Mouse (Mus musculus) ES-Bruce4 (cell line): ENCODE measurements at regions not wholly inside any gene's neighbourhood (a gene's known extent, or its start where the extent isn't known, plus 50 kb on each side); places are given as distances from the start of the nearest gene placed in this dataset.

Experiments
- H3K27ac ChIP-seq: 2 replicates; pipeline ENCODE4 v1.5.1; 2012; ENCODE audit warnings: low read length, inconsistent platforms; ENCODE audit not compliant: insufficient read depth
- H3K27me3 ChIP-seq: 2 replicates; pipeline ENCODE4 v1.6.1; 2012; ENCODE audit warnings: mild to moderate bottlenecking, low read length, inconsistent platforms; ENCODE audit not compliant: control insufficient read depth, poor library complexity, insufficient read depth, severe bottlenecking
- H3K36me3 ChIP-seq: 2 replicates; pipeline ENCODE4 v1.6.1; 2012; ENCODE audit warnings: inconsistent platforms, mild to moderate bottlenecking, low read length, moderate library complexity; ENCODE audit not compliant: control insufficient read depth, poor library complexity, insufficient read depth, severe bottlenecking
- H3K4me1 ChIP-seq: one replicate; pipeline ENCODE4 v1.8.1; 2011; ENCODE audit warnings: low read length; ENCODE audit not compliant: control insufficient read depth, insufficient read depth
- H3K4me3 ChIP-seq: 2 replicates; pipeline ENCODE4 v1.5.1; 2011; ENCODE audit warnings: low read depth, mild to moderate bottlenecking, low read length
- H3K9ac ChIP-seq: 2 replicates; pipeline ENCODE4 v1.6.1; 2012; ENCODE audit warnings: low read depth, mild to moderate bottlenecking, inconsistent platforms; ENCODE audit not compliant: poor library complexity, severe bottlenecking
- H3K9me3 ChIP-seq: replicated peaks from 2 replicates; pipeline ENCODE4 v1.6.1; 2012; ENCODE audit warnings: mild to moderate bottlenecking, low read length, inconsistent platforms; ENCODE audit not compliant: control insufficient read depth, poor library complexity, insufficient read depth, severe bottlenecking
- CTCF ChIP-seq: IDR thresholded peaks from one replicate; pipeline ENCODE4 v1.8.1; 2011; ENCODE audit warnings: low read depth, low read length
- EP300 ChIP-seq: IDR thresholded peaks from 2 replicates; pipeline ENCODE4 v1.6.1; 2011; ENCODE audit warnings: low read depth, low read length; ENCODE audit not compliant: insufficient read depth
- POLR2A ChIP-seq: IDR thresholded peaks from one replicate; pipeline ENCODE4 v1.8.1; 2011; ENCODE audit warnings: low read length; ENCODE audit not compliant: insufficient read depth

DNA sequence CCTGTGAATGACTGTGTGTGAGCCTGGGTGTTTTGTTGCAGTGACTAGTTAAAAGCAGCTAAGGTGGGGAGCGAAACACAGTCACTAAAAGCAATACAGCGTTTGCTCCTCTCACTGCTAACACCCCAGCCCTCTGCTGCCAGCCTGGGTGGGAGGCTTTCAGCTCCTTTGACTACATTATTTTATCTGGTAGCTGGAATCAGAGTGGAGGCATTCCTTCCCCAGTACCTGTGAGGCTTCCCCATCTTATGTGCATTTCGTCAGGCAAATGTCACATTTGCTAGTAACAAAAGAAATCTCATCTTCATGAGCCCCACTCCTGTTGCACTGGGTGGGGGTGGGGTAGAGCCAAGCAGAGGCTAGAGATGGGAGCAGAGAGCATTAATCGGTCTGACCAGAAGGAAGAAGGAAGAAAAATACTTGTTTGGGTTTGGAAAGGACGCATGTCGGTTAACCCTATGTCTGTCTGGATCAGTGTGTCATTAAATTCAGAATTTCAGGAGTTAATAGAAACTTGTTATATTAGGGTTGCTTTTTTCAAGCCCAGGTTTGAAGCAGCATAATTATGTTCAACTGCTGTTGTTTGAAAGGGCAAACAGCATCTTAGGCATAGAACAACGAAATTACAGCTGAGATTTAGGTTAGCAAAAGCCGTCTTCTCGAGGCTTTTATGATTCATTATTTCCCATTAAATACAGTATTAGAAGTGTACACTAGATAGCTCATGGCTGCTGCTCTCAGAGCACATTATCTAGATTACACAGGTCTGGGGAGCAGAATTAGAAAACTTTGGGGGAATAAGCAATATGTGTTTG lies 269.3 kb downstream of the Meis1 start:
- Histone ChIP-seq H3K4me3 (no peak overlapping the region), H3K4me1 (no peaks in the 10 kb centered on the region)

DNA sequence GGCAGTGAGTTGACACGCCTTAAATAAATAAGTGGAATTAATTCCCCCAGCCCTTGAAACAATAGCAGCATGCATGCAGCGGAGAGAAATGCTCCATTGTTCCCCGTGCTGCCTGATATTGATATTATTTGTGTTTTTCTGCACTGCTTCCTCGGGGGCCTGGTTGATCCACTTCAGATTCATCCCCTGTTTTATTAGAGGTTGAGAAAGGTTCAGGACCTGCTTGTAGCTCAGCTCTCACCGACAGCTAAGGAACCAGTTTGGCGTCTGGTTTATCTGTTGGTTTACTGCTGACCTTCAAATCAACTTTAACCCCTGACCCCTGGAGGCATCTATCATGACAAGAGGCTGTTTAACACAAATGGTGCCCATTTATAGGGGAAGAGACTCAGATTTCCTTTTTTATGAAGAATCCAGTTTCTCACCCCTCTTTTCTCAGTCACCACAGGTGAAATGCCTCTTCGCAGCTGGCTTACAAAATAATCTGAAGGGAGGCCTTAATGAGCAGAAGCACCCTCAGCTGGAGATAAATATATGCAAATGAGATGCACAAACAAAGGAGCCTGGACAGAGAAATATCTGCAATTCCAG lies 270.8 kb downstream of the Meis1 start:
- no peak overlapping the region for H3K27ac ChIP-seq
- H3K4me1 ChIP-seq: no peaks in the 10 kb centered on the region
- TF ChIP-seq EP300: no peak
- TF ChIP-seq POLR2A: no peak
- no peak for TF ChIP-seq CTCF
- peaks cover 2% of the 10 kb centered on the region; the same call in 1 of the 2 replicates for H3K9me3 ChIP-seq
- no peaks in the 10 kb centered on the region for H3K36me3 ChIP-seq
- H3K4me3 ChIP-seq: no peak overlapping the region
- H3K9ac ChIP-seq: no peak overlapping the region
- H3K27me3 ChIP-seq: no peaks in the 10 kb centered on the region

More for the DNA sequence above, 269.3 kb downstream of the Meis1 start:
- Histone ChIP-seq H3K27ac (no peak overlapping the region), H3K9me3 (peaks cover 2% of the 10 kb centered on the region; the same call in 1 of the 2 replicates), H3K9ac (no peak overlapping the region), H3K27me3 (no peaks in the 10 kb centered on the region), H3K36me3 (no peaks in the 10 kb centered on the region)
- TF ChIP-seq CTCF (no peak), EP300 (no peak), POLR2A (no peak)

GRCm38 (mm10) chr11:18747361-18747760 lies 271.4 kb downstream of the Meis1 start:
- Histone ChIP-seq H3K27ac (no peak overlapping the region), H3K4me1 (no peaks in the 10 kb centered on the region), H3K27me3 (no peaks in the 10 kb centered on the region)

DNA sequence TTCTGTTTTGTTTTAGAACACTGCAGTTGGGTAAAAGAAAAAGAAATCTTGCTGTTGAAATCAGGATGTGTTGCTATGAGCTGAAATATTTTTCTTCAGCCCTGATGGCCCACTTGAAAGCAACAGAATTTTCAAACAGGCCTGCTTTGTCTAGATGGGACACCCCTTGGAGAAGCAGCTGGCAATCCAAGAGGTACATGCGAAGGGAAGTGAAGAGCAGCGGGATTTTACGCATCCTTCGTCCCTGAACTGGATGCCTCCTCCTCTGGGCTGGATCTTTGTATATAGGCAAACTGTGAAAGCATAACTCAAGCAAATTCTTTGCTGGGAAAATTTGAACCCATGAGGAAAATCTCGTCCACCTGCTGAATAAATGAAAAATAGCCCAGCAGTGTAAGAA lies 272.3 kb downstream of the Meis1 start:
- Histone ChIP-seq H3K27me3 (no peaks in the 10 kb centered on the region), H3K9me3 (no peaks in the 10 kb centered on the region; the same call in 1 of the 2 replicates), H3K4me3 (no peak overlapping the region), H3K4me1 (no peaks in the 10 kb centered on the region), H3K27ac (no peak overlapping the region), H3K36me3 (no peaks in the 10 kb centered on the region), H3K9ac (no peak overlapping the region)
- TF ChIP-seq CTCF (no peak), POLR2A (no peak), EP300 (no peak)

More at GRCm38 (mm10) chr11:18747361-18747760, 271.4 kb downstream of the Meis1 start:
- no peaks in the 10 kb centered on the region; the same call in 1 of the 2 replicates for H3K9me3 ChIP-seq
- no peak for TF ChIP-seq POLR2A
- TF ChIP-seq EP300: no peak
- no peak for TF ChIP-seq CTCF
- no peak overlapping the region for H3K4me3 ChIP-seq
- no peaks in the 10 kb centered on the region for H3K36me3 ChIP-seq
- H3K9ac ChIP-seq: no peak overlapping the region

GRCm38 (mm10) chr11:18745840-18746239 lies 272.9 kb downstream of the Meis1 start:
- H3K4me3 ChIP-seq: no peak overlapping the region
- H3K9ac ChIP-seq: no peak overlapping the region
- H3K36me3 ChIP-seq: no peaks in the 10 kb centered on the region
- H3K4me1 ChIP-seq: no peaks in the 10 kb centered on the region
- no peaks in the 10 kb centered on the region for H3K27me3 ChIP-seq
- H3K27ac ChIP-seq: no peak overlapping the region
- TF ChIP-seq EP300: no peak
- no peak for TF ChIP-seq POLR2A
- no peak for TF ChIP-seq CTCF
- no peaks in the 10 kb centered on the region; the same call in 1 of the 2 replicates for H3K9me3 ChIP-seq
